Mouse (Mus musculus): ENCODE measurements around the gene Ccdc126.
"Not testable (repeated sequence)": the region's sequence is repeated elsewhere in the genome, so short reads cannot be mapped to it uniquely, and the experiment has no call there.

Ccdc126 gene

DNA sequence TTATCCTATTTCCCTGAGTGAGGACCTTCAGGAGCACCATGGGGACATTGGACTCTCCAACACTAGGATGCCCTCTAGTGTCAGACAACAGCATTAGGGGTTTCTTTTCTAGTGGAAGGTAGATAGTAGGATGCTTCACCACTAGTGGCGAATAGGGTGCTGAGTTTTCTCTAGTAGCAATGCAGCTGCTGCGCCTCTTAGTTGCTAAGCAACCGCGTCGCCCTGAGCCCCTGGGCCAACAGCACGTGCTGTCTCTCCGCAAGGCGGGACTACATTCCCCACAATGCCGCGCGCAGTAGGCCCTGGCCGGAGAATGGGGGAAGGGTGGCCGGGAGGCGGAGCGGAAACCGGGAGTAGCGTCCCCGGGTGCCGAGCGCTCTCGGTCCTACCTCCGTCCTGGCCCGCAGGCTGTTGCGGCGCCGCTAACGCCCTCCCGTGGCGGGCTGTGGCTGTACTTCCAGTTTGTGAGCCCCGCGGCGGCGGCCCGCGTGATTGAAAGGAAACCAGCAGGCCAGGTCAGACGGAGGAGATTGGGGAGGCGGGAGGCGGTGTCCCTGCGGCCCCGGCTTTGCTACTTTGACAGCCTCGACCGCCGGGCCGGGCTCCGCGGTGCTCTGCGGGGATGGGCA, at the start of gene Ccdc126:
Ccdc126 (plus strand) TSS at position 309 of the 629 bp plus-strand sequence.
- peak; percentile 96 for DNase-seq

- DNase-seq = no peak
Observed at GRCm38 (mm10) chr6:49269923-49270322, 49.2 kb upstream of the Ccdc126 start.

DNA sequence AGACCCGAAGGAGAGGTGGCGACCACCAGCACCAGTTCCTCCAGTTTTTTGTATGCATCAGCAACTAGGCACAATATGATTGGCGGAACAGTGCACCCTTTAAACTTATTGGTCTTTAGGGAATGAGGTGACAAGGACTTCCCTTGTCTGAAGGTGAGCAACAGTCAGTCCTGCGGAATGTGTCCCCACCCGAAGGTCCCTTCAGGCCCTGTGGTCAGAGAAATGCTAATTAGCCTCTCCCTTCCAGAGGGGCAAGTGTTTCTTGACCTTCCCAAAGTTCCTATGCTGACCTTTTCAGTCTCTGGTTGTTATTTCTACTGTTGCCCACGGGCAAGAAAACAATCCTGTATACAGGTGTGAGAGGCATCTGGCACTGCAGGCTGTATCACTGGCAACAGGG, 47.3 kb upstream of the Ccdc126 start:
- no peak for DNase-seq

DNA sequence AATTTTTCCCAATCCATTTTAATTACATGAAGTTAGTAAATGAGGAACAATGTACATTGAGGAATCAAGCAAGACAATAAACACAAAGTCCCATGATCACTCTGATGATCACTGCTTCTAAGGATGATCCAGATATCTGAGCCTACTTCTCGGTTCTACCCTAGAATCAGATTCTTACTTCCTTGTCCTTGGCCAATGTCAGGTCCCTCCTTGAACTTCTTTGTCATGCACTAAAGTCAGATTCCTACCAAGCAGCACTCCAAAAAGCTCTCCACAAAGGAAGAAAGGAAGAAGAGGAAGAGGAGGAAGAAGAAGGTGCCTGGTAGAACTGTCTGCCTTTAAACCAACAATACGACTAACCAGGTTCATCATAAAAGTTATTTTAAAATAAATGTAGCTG, 46.2 kb upstream of the Ccdc126 start:
- no peak for DNase-seq

GRCm38 (mm10) chr6:49273934-49274333, 45.1 kb upstream of the Ccdc126 start:
- no peak for DNase-seq

- no peak for DNase-seq
Observed at GRCm38 (mm10) chr6:49274416-49275091, 44.5 kb upstream of the Ccdc126 start.

DNA sequence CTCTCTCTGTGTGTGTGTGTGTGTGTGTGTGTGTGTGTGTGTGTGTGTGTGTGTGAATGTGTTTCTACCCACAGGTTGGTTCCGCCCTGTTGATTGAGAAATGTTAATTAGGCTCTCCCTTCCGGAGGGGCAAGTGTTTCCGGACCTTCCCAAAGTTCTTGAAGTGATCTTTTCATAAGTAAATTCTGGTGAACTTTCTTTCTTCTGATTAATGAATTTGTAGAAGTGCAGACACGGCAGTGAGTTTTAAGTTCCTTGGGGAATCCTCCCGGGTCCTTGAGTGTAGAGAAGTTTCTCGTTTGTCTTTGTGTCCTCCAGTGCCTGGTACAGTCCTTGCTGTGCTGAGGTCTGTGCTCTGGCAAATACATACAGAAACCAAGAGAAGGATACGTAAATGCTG, 43.8 kb upstream of the Ccdc126 start:
- DNase-seq = no peak

DNA sequence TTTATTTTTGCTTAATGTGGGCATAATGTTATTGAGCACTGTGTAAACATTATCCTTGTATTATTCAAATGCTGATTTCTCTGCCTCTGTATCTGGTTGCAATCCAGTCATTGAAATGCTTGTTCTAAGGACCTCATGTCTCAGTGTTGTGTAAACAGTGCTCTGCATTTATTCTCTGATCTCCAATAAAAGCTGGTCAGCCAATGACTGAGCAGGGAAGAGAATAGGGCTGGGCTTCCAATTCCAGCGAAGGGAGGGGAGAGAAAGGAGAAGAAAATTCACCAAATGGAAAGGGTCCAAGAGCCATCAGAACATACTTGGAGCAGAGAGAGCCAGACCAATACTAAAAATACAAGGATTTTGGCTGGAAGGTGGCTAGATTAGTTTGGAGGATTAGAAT, 38.1 kb upstream of the Ccdc126 start:
- DNase-seq = no peak

DNA sequence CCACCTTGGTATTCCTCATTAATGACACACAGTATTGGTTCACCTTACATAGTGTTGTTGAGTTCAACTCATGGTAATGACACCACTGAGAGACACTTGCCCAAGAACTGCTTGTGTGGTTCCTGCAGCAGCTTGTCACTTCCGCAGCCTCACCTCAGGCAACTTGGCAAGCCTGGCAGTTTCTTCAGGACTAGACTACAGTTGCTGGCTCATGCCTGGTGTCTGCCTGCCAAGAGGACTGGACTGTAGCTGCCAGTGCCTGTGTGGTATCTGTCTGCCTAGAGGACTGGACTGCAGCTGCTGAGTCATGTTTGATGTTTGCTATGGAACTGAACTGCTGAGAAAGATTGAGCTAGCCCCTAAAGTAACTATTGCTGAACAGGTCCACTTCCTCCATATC, 37.0 kb upstream of the Ccdc126 start:
- no peak for DNase-seq

- DNase-seq = no peak
Observed at GRCm38 (mm10) chr6:49298286-49298685, 20.8 kb upstream of the Ccdc126 start.

DNA sequence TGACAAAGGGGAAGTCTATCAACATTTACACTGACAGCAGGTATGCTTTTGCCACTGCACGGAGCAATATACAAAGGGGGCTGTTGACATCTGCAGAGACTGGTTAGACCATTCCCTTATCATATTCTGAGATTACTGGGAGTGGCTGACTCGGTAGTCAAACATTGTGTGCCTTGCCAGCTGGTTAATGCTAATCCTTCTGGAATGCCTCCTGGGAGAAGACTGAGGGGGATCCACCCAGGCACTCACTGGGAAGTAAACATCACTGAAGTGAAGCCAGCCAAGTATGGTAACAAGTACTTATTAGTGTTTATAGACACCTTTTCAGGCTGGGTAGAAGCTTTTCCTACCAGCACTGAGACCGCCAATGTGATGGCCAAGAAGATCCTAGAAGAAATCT, 4.3 kb upstream of the Ccdc126 start:
- DNase-seq = not testable (repeated sequence)

DNA sequence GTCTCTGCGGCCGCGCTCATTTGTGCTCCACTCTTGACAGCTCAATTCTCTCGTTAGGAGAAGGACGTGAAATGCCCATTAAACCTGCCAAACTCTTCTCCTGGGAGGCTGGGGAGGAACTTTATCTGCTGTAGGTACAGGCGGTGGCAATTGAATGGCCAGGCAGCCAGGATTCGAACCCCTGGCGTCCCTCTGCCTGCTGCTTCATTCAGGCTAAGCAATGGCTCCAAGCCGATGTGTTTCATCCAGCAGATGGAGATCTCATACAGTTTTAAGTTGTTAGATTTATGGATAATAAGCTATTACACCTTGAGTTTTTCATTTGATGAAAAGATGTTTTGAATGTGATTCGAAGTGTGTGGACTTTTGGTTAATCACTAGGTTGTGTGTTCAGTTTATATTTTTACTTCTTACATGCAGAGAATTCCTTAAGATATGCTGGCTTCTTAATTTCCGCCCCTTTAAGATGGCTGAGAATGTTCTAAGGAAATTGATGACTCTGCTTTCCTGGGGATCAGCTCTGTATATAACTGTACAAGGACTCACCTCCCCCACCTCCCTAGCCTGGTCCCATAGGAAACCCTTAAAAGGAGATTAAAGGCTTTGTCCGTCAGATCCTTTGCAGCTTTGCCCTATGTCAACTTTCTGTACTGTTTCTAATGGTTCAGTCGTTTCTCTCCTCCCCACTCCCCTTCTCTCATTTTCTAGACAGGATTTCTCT, 681 bp downstream of the Ccdc126 start:
- no peak for DNase-seq

- no peak for DNase-seq
Observed at GRCm38 (mm10) chr6:49321341-49321740, 2.3 kb downstream of the Ccdc126 start.

DNA sequence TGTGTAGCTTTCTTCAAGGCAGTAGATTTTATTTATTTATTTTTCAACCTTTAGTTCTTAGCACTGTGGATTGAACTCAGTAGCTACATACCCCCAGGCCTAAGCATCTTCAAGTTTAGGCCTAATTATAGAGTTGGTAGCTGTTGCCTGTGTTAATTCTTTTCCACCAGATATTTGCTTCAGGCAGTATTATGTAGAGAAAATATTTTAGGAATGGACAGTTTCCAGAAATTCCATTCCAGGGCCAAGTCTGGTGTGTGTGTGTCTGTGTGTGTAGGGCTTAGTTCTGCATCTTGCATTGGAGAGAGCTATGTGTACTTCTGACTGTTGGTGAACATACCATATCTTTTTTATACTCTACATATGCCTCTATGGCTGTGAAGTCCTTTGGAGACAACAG, 3.0 kb downstream of the Ccdc126 start:
- no peak for DNase-seq

DNA sequence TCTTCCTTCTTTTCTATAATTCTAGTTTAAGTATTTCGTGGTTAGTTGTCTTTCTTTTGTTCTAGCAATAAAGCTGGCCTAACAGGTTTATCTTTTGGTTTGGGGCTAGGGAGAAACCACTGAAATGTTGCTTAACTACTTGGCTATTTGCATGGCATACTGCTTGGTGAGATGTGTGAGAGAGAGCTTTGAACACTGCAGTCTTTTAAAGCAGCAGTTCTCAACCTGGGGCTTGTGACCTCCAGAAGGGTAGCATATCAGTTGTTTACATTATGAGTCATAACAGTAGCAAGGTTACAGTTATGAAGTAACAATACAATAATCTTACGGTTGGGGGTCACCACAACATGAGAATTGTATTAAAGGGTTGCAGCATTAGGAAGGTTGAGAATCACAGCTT, 3.9 kb downstream of the Ccdc126 start:
- DNase-seq = no peak

DNA sequence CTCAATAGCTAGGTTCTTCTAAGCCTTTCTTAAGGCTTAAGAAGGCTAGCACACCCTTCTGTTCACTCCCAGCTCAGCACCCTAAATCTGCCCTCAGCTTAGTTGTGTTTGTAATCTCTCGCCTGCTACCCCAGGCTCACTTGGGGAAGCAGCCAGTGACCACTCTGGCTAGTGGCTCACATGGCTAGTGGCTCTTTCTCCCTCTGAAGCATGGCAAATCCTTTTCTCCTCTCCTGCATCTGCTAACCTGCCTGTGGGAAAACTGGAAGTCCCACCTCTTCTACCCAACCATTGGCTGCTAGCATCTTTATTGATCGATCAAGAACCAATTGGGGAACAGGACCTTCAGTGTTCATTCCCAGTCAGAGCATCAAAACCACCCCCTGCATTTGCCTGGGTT, 5.5 kb downstream of the Ccdc126 start:
- DNase-seq = no peak

DNA sequence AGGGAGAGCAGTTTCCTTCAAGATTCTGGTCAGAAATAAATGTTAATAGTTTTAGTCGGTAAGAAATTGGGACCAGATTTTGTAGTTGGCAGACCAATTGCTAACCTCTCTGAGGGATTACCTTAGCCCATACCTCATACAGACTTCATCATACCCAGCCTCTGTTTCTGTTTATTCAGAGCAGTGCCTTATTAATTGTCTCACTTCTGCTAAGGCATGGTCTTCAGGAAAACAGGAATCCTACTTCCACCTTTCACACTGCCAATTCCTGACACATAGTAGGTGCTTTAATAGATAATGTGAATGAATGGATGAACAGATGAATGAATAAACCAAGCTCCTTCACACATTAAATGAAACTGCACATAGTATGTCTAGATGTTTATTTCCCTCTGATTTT, 6.2 kb downstream of the Ccdc126 start:
- no peak for DNase-seq

DNA sequence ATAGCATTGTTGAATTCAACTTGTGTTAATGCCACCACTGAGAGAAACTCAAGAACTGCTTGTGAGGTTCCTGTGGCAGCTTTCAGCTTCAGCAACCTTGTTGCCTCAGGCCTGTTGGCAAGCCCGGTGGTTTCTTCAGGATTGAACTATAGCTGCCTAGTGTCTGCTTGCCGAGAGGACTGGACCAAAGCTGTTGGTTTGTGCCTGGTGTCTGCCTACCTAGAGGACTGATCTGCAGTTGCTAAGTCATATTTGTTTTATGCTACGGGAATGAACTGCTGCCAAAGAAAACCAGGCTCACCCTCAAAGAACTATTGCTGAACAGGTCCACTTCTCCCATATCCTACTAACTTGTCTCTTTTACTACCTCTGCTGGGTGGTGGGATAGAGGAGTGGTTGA, 7.8 kb downstream of the Ccdc126 start:
- DNase-seq = no peak

DNA sequence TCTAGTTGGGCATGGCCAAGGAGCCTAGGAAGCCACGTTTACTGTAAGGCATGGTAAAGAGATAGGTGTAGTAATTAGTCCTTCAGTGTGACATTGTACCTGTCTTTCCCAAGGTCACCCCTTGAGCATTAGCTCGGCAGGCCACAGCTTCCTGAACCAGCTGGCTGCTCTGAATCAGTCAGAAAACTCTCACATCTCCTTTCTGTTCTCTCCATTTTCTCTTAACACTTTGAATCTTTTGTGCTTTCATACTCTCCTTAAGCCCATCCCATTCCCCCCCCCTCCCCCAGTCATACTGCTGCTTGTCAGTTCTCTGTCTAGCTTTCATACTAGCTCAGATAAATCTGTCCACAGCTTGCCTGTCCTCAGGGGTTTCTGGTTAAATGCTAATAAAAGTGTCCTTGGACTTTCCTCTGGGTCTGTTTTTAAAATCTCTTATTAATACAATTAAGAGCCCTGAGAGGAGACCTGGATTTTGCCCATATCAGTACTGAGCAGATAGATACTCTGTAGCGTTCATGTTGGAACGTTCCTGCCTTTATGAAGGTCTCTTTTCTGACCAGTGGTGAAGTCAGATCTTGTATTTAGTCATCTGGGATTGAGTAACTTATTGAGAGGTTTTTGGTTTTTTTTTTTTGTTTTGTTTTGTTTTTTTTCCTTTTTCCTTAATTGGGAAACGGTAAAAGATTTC, 12.4 kb downstream of the Ccdc126 start:
- no peak for DNase-seq

- DNase-seq = no peak
Observed at GRCm38 (mm10) chr6:49332060-49332370, 12.9 kb downstream of the Ccdc126 start.

DNA sequence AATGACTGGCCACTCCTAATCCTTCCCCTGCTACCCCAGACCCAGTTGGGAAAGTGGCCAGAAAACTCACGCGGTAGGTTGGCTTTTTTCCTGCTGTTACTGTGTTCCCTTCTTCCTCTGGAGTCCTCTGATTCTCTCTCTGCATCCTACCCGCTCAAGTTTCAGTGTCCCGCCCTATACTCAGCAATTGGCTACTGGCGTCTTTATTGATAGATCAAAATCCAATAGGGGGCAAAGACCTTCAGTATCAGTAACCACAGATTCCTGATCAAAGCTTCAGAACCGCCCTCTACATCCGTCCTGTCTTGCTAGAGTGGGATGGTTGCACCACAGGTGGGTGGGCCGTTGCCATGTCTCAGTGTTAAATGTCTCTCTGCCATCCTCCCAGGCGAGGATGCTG, 19.5 kb downstream of the Ccdc126 start:
- no peak for DNase-seq

DNA sequence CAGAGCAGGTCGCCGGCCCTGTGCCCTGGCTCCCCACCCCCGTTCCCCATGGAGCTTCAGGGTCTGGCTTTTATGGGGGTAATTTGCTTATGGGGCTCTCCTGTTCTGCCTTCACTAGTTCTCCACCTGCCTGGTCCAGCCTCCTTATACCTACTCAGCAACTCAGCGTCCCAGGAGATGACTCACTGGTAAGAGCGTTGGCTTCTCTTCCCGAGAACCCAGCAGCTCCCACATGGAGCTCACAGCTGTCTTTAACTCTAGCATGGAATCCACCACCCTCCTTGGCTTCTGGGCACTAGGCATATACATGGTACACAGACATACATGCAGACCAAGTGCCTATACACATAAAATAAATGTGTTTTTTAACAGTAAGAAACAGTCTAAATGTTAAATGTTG, 20.1 kb downstream of the Ccdc126 start:
- no peak for DNase-seq

GRCm38 (mm10) chr6:49343737-49344469, 24.8 kb downstream of the Ccdc126 start:
- DNase-seq = no peak
